Mouse (Mus musculus) lung, postnatal 10 days (tissue): ENCODE data around the gene Ppp1r14d.

Experiments
- DNase-seq: peaks from one replicate; pipeline ENCODE4 v3.0.0; 2021

The Ppp1r14d gene

GRCm38 (mm10) chr2:119236682-119237209 is 7.0 kb upstream of the Ppp1r14d start:
- DNase-seq: no peak

GRCm38 (mm10) chr2:119209176-119209507 is 20.6 kb downstream of the Ppp1r14d start:
- no peak for DNase-seq

GRCm38 (mm10) chr2:119208344-119209175 is 21.1 kb downstream of the Ppp1r14d start, which contains the start of the genes Zfyve19 and Dnajc17:
TSS of gene Zfyve19 (plus strand) at chr2:119208617.
TSS of gene Dnajc17 (minus strand) at chr2:119208795.
- DNase-seq: peak; percentile 98

- peak; percentile 13 for DNase-seq
These were observed 21.8 kb downstream of the Ppp1r14d start for GRCm38 (mm10) chr2:119207961-119208343.

- DNase-seq: peak; percentile 41
These were observed 25.7 kb downstream of the Ppp1r14d start for GRCm38 (mm10) chr2:119203871-119204460.

- peak; percentile 77 for DNase-seq
These were observed 26.7 kb downstream of the Ppp1r14d start for GRCm38 (mm10) chr2:119202914-119203453.

- no peak for DNase-seq
These were observed 30.8 kb downstream of the Ppp1r14d start for GRCm38 (mm10) chr2:119198934-119199333.

- no peak for DNase-seq
These were observed 31.7 kb downstream of the Ppp1r14d start for GRCm38 (mm10) chr2:119198049-119198448.

GRCm38 (mm10) chr2:119197493-119197892 is 32.2 kb downstream of the Ppp1r14d start:
- no peak for DNase-seq

GRCm38 (mm10) chr2:119196316-119197108 is 33.2 kb downstream of the Ppp1r14d start:
- DNase-seq: no peak

- no peak for DNase-seq
These were observed 35.6 kb downstream of the Ppp1r14d start for GRCm38 (mm10) chr2:119194140-119194539.

GRCm38 (mm10) chr2:119190969-119191368 is 38.7 kb downstream of the Ppp1r14d start:
- DNase-seq: no peak

GRCm38 (mm10) chr2:119189029-119189710 is 40.5 kb downstream of the Ppp1r14d start:
- peak; percentile 88 for DNase-seq

GRCm38 (mm10) chr2:119182914-119183313 is 46.8 kb downstream of the Ppp1r14d start:
- no peak for DNase-seq

- DNase-seq: no peak
These were observed 52.2 kb downstream of the Ppp1r14d start for GRCm38 (mm10) chr2:119177384-119177939.

GRCm38 (mm10) chr2:119176761-119177160 is 52.9 kb downstream of the Ppp1r14d start:
- no peak for DNase-seq

- peak; percentile 36 for DNase-seq
These were observed 54.1 kb downstream of the Ppp1r14d start for GRCm38 (mm10) chr2:119175614-119176013.

- no peak for DNase-seq
These were observed 54.8 kb downstream of the Ppp1r14d start for GRCm38 (mm10) chr2:119174866-119175265.

- no peak for DNase-seq
These were observed 55.6 kb downstream of the Ppp1r14d start, which contains the start of gene Gm14137 for GRCm38 (mm10) chr2:119173991-119174651. TSS of gene Gm14137 (plus strand) at chr2:119174509.

GRCm38 (mm10) chr2:119172862-119173576 is 56.7 kb downstream of the Ppp1r14d start:
- peak; percentile 90 for DNase-seq

GRCm38 (mm10) chr2:119172446-119172845 is 57.3 kb downstream of the Ppp1r14d start:
- no peak for DNase-seq
